Mouse (Mus musculus) limb, embryonic 13.5 days (tissue): Measurements from ENCODE around the gene Gm48551. TPM values are rescaled to one million over a fixed set of nuclear protein-coding genes. Genes with fewer than 3 reads are reported as not detected.

Experiments
- ATAC-seq: fragments of 200-750 bp; cut with Nextera tagmentation; 2 replicates; pipeline ENCODE4 v1.8.0; 2017; ENCODE audit warnings: low read depth, moderate number of reproducible peaks, moderate TSS enrichment; ENCODE audit not compliant: low FRiP score
- H3K27ac ChIP-seq: fragments of 300-500 bp; sonication (generic); 2 replicates; pipeline ENCODE4 v1.5.1; 2015; ENCODE audit warnings: inconsistent platforms, mild to moderate bottlenecking, moderate library complexity
- H3K27me3 ChIP-seq: fragments of 300-500 bp; sonication (generic); 2 replicates; pipeline ENCODE4 v1.6.1; 2015; ENCODE audit warnings: mild to moderate bottlenecking, inconsistent platforms
- H3K36me3 ChIP-seq: fragments of 300-500 bp; sonication (generic); 2 replicates; pipeline ENCODE4 v1.6.1; 2015; ENCODE audit warnings: inconsistent platforms, mild to moderate bottlenecking, moderate library complexity
- H3K4me1 ChIP-seq: fragments of 300-500 bp; sonication (generic); 2 replicates; pipeline ENCODE4 v1.6.1; 2015; ENCODE audit warnings: inconsistent platforms
- H3K4me2 ChIP-seq: fragments of 300-500 bp; sonication (generic); replicated peaks from 2 replicates; pipeline ENCODE4 v1.6.1; 2015; ENCODE audit warnings: inconsistent platforms, mild to moderate bottlenecking, moderate library complexity
- H3K4me3 ChIP-seq: fragments of 300-500 bp; sonication (generic); 2 replicates; pipeline ENCODE4 v1.5.1; 2015; ENCODE audit warnings: moderate library complexity, mild to moderate bottlenecking, inconsistent platforms
- H3K9ac ChIP-seq: fragments of 300-500 bp; sonication (generic); 2 replicates; pipeline ENCODE4 v1.6.1; 2015; ENCODE audit warnings: mild to moderate bottlenecking, inconsistent platforms
- H3K9me3 ChIP-seq: fragments of 300-500 bp; sonication (generic); 2 replicates; pipeline ENCODE4 v1.6.1; 2016; ENCODE audit warnings: inconsistent platforms
- WGBS: fragments of 180-500 bp; shearing (Covaris S2); methylation state at CpG from one replicate; pipeline ENCODE4 v1.1.7; 2015; 5-methylcytosine and 5-hydroxymethylcytosine counted together
- polyA plus RNA-seq: library from polyadenylated mRNA; unstranded; fragments of >200 nt; fragmentation: Nextera tagmentation; extraction: Ambion mirVana; gene quantifications from 2 replicates; pipeline ENCODE4 v1.2.1, GENCODE M21; 2015

Gene Gm48551
- polyA plus RNA-seq, 1 experiment from 2014 or later, result 4.0 TPM

GRCm38 (mm10) chr10:81389801-81390677 is 5.8 kb downstream of the Gm48551 start:
- WGBS, result 61% methylated on average over 23 of the region's 23 CpGs
- Histone ChIP-seq H3K27ac (no peak overlapping the region), H3K4me1 (peaks cover 28% of the 10 kb centered on the region), H3K36me3 (peaks cover 37% of the 10 kb centered on the region), H3K4me3 (no peak overlapping the region), H3K9me3 (no peaks in the 10 kb centered on the region), H3K27me3 (no peaks in the 10 kb centered on the region), H3K4me2 (no peak overlapping the region), H3K9ac (0 out of 2 replicates have a peak overlapping the region, but pooled peaks have one; percentile 8)
- 0 out of 2 replicates have a peak, but pooled peaks have one; percentile 39 for ATAC-seq

GRCm38 (mm10) chr10:81390678-81390965 is 6.4 kb downstream of the Gm48551 start:
- Histone ChIP-seq H3K36me3 (peaks cover 37% of the 10 kb centered on the region), H3K27me3 (no peaks in the 10 kb centered on the region), H3K4me3 (no peak overlapping the region), H3K27ac (no peak overlapping the region), H3K9ac (no peak overlapping the region), H3K9me3 (no peaks in the 10 kb centered on the region), H3K4me2 (no peak overlapping the region), H3K4me1 (peaks cover 22% of the 10 kb centered on the region)
- ATAC-seq, result no peak
- 87% methylated on average over 13 of the region's 13 CpGs for WGBS

- Histone ChIP-seq H3K9ac (no peak overlapping the region), H3K4me2 (no peak overlapping the region), H3K9me3 (no peaks in the 10 kb centered on the region), H3K4me3 (no peak overlapping the region), H3K27ac (no peak overlapping the region), H3K27me3 (no peaks in the 10 kb centered on the region), H3K36me3 (peaks cover 27% of the 10 kb centered on the region), H3K4me1 (peaks cover 20% of the 10 kb centered on the region)
- ATAC-seq, result no peak
- WGBS, result 90% methylated on average over 6 of the region's 6 CpGs
These were observed 8.0 kb downstream of the Gm48551 start for GRCm38 (mm10) chr10:81392270-81392669.

GRCm38 (mm10) chr10:81392781-81393185 is 8.5 kb downstream of the Gm48551 start, which contains the start of gene Smim24:
Smim24 (plus strand) TSS chr10:81393051.
- Histone ChIP-seq H3K4me3 (peak within 1 kb of the TSS; percentile 36), H3K36me3 (peaks cover 27% of the 10 kb centered on the region), H3K9me3 (no peaks in the 10 kb centered on the region), H3K27me3 (no peaks in the 10 kb centered on the region), H3K4me2 (peak within 1 kb of the TSS; percentile 64), H3K9ac (peak within 1 kb of the TSS; percentile 62), H3K4me1 (peaks cover 20% of the 10 kb centered on the region), H3K27ac (peak within 1 kb of the TSS; percentile 67; the same call in 1 of the 2 replicates)
- no peak for ATAC-seq
- 65% methylated on average over 14 of the region's 14 CpGs for WGBS

- Histone ChIP-seq H3K27me3 (no peaks in the 10 kb centered on the region), H3K4me2 (peak overlapping the region; percentile 64), H3K9ac (peak overlapping the region; percentile 62), H3K27ac (peak overlapping the region; percentile 67; the same call in 1 of the 2 replicates), H3K36me3 (peaks cover 25% of the 10 kb centered on the region), H3K4me1 (peaks cover 20% of the 10 kb centered on the region), H3K9me3 (no peaks in the 10 kb centered on the region), H3K4me3 (peak overlapping the region; percentile 36)
- ATAC-seq, result no peak; the same call in 1 of the 2 replicates
- 6% methylated on average over 19 of the region's 19 CpGs for WGBS
These were observed 9.3 kb downstream of the Gm48551 start for GRCm38 (mm10) chr10:81393456-81394063.

GRCm38 (mm10) chr10:81395127-81395526 is 10.9 kb downstream of the Gm48551 start:
- no peak for ATAC-seq
- WGBS, result 17% methylated on average over 5 of the region's 5 CpGs

GRCm38 (mm10) chr10:81395865-81396264 is 11.6 kb downstream of the Gm48551 start:
- 78% methylated on average over 4 of the region's 4 CpGs for WGBS
- Histone ChIP-seq H3K27me3 (no peaks in the 10 kb centered on the region), H3K4me2 (no peak overlapping the region)

More at GRCm38 (mm10) chr10:81395127-81395526, 10.9 kb downstream of the Gm48551 start:
- no peaks in the 10 kb centered on the region for H3K27me3 ChIP-seq
- no peak overlapping the region for H3K9ac ChIP-seq
- peaks cover 30% of the 10 kb centered on the region for H3K36me3 ChIP-seq
- H3K4me3 ChIP-seq, result no peak overlapping the region
- H3K4me1 ChIP-seq, result peaks cover 28% of the 10 kb centered on the region
- no peak overlapping the region for H3K4me2 ChIP-seq
- no peaks in the 10 kb centered on the region for H3K9me3 ChIP-seq
- no peak overlapping the region for H3K27ac ChIP-seq

GRCm38 (mm10) chr10:81396749-81397148 is 12.5 kb downstream of the Gm48551 start:
- Histone ChIP-seq H3K36me3 (peaks cover 39% of the 10 kb centered on the region), H3K9me3 (no peaks in the 10 kb centered on the region), H3K27ac (no peak overlapping the region; the same call in 1 of the 2 replicates), H3K4me3 (no peak overlapping the region), H3K4me1 (peaks cover 43% of the 10 kb centered on the region), H3K4me2 (no peak overlapping the region), H3K9ac (peak overlapping the region; percentile 55), H3K27me3 (no peaks in the 10 kb centered on the region)
- ATAC-seq, result no peak
- WGBS, result 75% methylated on average over 5 of the region's 5 CpGs

More at GRCm38 (mm10) chr10:81395865-81396264, 11.6 kb downstream of the Gm48551 start:
- H3K27ac ChIP-seq, result no peak overlapping the region; the same call in 1 of the 2 replicates
- H3K9ac ChIP-seq, result no peak overlapping the region
- peaks cover 38% of the 10 kb centered on the region for H3K36me3 ChIP-seq
- no peaks in the 10 kb centered on the region for H3K9me3 ChIP-seq
- ATAC-seq, result no peak
- H3K4me3 ChIP-seq, result no peak overlapping the region
- H3K4me1 ChIP-seq, result peaks cover 35% of the 10 kb centered on the region

- Histone ChIP-seq H3K27ac (no peak overlapping the region; the same call in 1 of the 2 replicates), H3K4me1 (peaks cover 52% of the 10 kb centered on the region)
These were observed 15.0 kb downstream of the Gm48551 start for GRCm38 (mm10) chr10:81399296-81399695.

GRCm38 (mm10) chr10:81399798-81400308 is 15.6 kb downstream of the Gm48551 start:
- Histone ChIP-seq H3K9ac (peak overlapping the region; percentile 14; the same call in 1 of the 2 replicates), H3K9me3 (no peaks in the 10 kb centered on the region), H3K4me1 (peaks cover 56% of the 10 kb centered on the region), H3K36me3 (peaks cover 56% of the 10 kb centered on the region), H3K27ac (no peak overlapping the region), H3K4me2 (peak overlapping the region; percentile 0; the same call in 1 of the 2 replicates), H3K4me3 (no peak overlapping the region), H3K27me3 (no peaks in the 10 kb centered on the region)
- 78% methylated on average over 18 of the region's 18 CpGs for WGBS
- no peak for ATAC-seq

More at GRCm38 (mm10) chr10:81399296-81399695, 15.0 kb downstream of the Gm48551 start:
- no peak overlapping the region for H3K4me2 ChIP-seq
- no peak overlapping the region for H3K9ac ChIP-seq
- ATAC-seq, result no peak
- H3K36me3 ChIP-seq, result peaks cover 50% of the 10 kb centered on the region
- H3K27me3 ChIP-seq, result no peaks in the 10 kb centered on the region
- no peak overlapping the region for H3K4me3 ChIP-seq
- no peaks in the 10 kb centered on the region for H3K9me3 ChIP-seq
- WGBS, result 53% methylated on average over 5 of the region's 5 CpGs

GRCm38 (mm10) chr10:81400371-81401204 is 16.3 kb downstream of the Gm48551 start:
- Histone ChIP-seq H3K4me3 (no peak overlapping the region), H3K4me1 (peaks cover 56% of the 10 kb centered on the region), H3K36me3 (peaks cover 63% of the 10 kb centered on the region), H3K27ac (peak overlapping the region; percentile 92; the same call in 1 of the 2 replicates), H3K27me3 (0 out of 2 replicates have a peak, but pooled peaks cover 3% of the 10 kb centered on the region), H3K4me2 (peak overlapping the region; percentile 0; the same call in 1 of the 2 replicates), H3K9me3 (no peaks in the 10 kb centered on the region), H3K9ac (no peak overlapping the region; the same call in 1 of the 2 replicates)
- WGBS, result 48% methylated on average over 22 of the region's 22 CpGs
- ATAC-seq, result no peak
